Mouse (Mus musculus) lung, embryonic 14.5 days (tissue): ENCODE measurements at regions not wholly inside any gene's neighbourhood (a gene's known extent, or its start where the extent isn't known, plus 50 kb on each side); places are given as distances from the start of the nearest gene placed in this dataset.

Source experiments
- ATAC-seq: fragments of 200-750 bp; cut with Nextera tagmentation; 2 replicates; pipeline ENCODE4 v1.8.0; 2017; ENCODE audit warnings: mild to moderate bottlenecking, moderate TSS enrichment, moderate library complexity; ENCODE audit not compliant: insufficient read depth
- DNase-seq: peaks from one replicate; pipeline ENCODE4 v3.0.0-alpha.2; 2015
- H3K27ac ChIP-seq: fragments of 300-500 bp; sonication (generic); 2 replicates; pipeline ENCODE4 v1.5.1; 2014; ENCODE audit warnings: low read depth, mild to moderate bottlenecking, moderate library complexity
- H3K27me3 ChIP-seq: fragments of 300-500 bp; sonication (generic); 2 replicates; pipeline ENCODE4 v1.6.1; 2014; ENCODE audit warnings: low read length, control low read depth; ENCODE audit not compliant: insufficient read depth
- H3K36me3 ChIP-seq: fragments of 300-500 bp; sonication (generic); 2 replicates; pipeline ENCODE4 v1.6.1; 2014; ENCODE audit warnings: control low read depth; ENCODE audit not compliant: insufficient read depth
- H3K4me1 ChIP-seq: fragments of 300-500 bp; sonication (generic); 2 replicates; pipeline ENCODE4 v1.6.1; 2014; ENCODE audit warnings: antibody characterized with exemption, control low read depth; ENCODE audit not compliant: insufficient read depth
- H3K4me2 ChIP-seq: fragments of 300-500 bp; sonication (generic); 2 replicates; pipeline ENCODE4 v1.6.1; 2014; ENCODE audit warnings: mild to moderate bottlenecking
- H3K4me3 ChIP-seq: fragments of 300-500 bp; sonication (generic); 2 replicates; pipeline ENCODE4 v1.5.1; 2014; ENCODE audit warnings: low read depth, low read length
- H3K9ac ChIP-seq: fragments of 300-500 bp; sonication (generic); 2 replicates; pipeline ENCODE4 v1.6.1; 2014
- H3K9me3 ChIP-seq: fragments of 300-500 bp; sonication (generic); 2 replicates; pipeline ENCODE4 v1.6.1; 2016; ENCODE audit warnings: low read depth, low read length, control low read depth
- CTCF ChIP-seq: IDR thresholded peaks from 2 replicates; pipeline ENCODE4 v1.5.1; 2016; ENCODE audit warnings: antibody characterized with exemption, low read depth
- WGBS: fragments of 180-500 bp; shearing (Covaris S2); extraction: QIAGEN DNeasy Blood & Tissue Kit; methylation state at CpG from one replicate; pipeline ENCODE4 v1.1.7; 2014; 5-methylcytosine and 5-hydroxymethylcytosine counted together

- no peak for ATAC-seq
Measured at GRCm38 (mm10) chr3:123838385-123839170, 147.9 kb upstream of the Ndst3 start.

DNA sequence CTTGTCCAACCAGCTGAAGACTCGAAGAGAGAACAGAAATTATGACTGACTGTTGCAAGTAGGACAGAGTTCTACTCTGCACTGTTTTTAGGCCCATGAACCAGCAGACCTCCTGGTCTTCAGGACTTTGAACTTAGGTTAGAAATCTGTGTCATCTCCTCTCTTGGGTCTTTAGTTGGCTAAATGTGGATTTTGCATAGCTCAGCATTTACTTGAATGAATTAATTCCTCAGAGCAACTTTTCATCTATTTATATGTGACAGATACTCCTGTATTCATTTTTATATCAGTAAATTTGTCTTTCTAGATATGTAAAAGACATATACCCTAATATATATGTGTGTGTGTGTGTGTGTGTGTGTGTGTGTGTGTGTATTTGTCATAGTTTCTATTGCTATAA is 155.9 kb upstream of the Ndst3 start:
- Histone ChIP-seq H3K9me3 (no peaks in the 10 kb centered on the region), H3K4me2 (no peak overlapping the region), H3K27ac (no peak overlapping the region), H3K36me3 (no peaks in the 10 kb centered on the region), H3K27me3 (no peaks in the 10 kb centered on the region), H3K4me3 (no peak overlapping the region), H3K9ac (no peak overlapping the region), H3K4me1 (no peaks in the 10 kb centered on the region)
- ATAC-seq (no peak), DNase-seq (no peak)
- 68% methylated on average over 1 of the region's 1 CpGs for WGBS
- TF ChIP-seq CTCF = no peak

More at GRCm38 (mm10) chr3:123838385-123839170, 147.9 kb upstream of the Ndst3 start:
- no peaks in the 10 kb centered on the region for H3K36me3 ChIP-seq
- H3K27me3 ChIP-seq = no peaks in the 10 kb centered on the region
- DNase-seq = no peak
- no peak overlapping the region for H3K9ac ChIP-seq
- H3K4me1 ChIP-seq = no peaks in the 10 kb centered on the region
- no peak overlapping the region for H3K27ac ChIP-seq
- no peak overlapping the region for H3K4me3 ChIP-seq
- WGBS = 80% methylated on average over 10 of the region's 10 CpGs
- no peak for TF ChIP-seq CTCF
- no peaks in the 10 kb centered on the region for H3K9me3 ChIP-seq
- no peak overlapping the region for H3K4me2 ChIP-seq

DNA sequence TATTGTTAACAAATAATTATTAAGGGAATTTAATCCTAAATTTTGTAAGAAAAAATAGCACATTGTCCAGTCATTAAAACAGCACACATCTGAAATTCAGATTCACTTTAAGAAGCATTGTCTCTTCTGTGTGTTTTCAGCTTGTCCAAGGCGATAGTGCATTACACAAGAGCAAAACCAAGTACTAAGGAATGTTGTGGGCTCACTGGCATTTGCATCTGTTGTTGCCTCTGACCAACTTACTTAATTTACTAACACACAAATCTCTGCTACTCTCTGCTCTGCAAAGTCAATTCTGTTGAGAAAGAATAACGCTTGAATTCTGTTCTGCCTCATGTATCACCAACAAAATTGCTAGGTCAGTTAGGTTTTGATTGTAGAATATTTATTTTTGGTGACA is 158.0 kb upstream of the Ndst3 start:
- H3K9me3 ChIP-seq = no peaks in the 10 kb centered on the region
- TF ChIP-seq CTCF = no peak
- ATAC-seq = no peak
- H3K27me3 ChIP-seq = no peaks in the 10 kb centered on the region
- no peak overlapping the region for H3K4me3 ChIP-seq
- no peaks in the 10 kb centered on the region for H3K36me3 ChIP-seq
- 75% methylated on average over 2 of the region's 2 CpGs for WGBS
- H3K9ac ChIP-seq = no peak overlapping the region
- H3K27ac ChIP-seq = no peak overlapping the region
- DNase-seq = no peak
- H3K4me1 ChIP-seq = no peaks in the 10 kb centered on the region
- no peak overlapping the region for H3K4me2 ChIP-seq

DNA sequence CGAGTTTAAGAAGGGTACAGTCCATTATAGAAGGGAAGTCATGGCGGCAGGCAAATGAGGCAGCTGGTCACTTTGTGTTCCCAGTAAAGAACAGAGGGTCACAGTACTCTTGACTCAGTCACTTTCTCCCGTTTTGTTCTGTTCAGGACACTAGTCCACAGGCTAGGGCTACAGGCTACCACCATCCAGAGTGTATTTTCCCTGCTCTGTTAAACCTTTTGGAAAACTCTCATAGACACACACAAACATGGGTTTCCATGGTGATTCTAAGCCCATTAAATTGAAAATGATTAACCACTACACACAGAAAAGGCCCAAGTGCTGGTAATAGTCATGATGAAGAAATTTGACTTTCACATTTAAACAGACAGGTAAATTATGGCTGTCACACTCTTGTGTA is 162.2 kb upstream of the Ndst3 start:
- WGBS = 70% methylated on average over 3 of the region's 3 CpGs
- H3K4me1 ChIP-seq = no peaks in the 10 kb centered on the region
- DNase-seq = no peak
- ATAC-seq = no peak
- no peak overlapping the region for H3K4me3 ChIP-seq
- H3K4me2 ChIP-seq = no peak overlapping the region
- no peaks in the 10 kb centered on the region for H3K9me3 ChIP-seq
- no peaks in the 10 kb centered on the region for H3K36me3 ChIP-seq
- no peak overlapping the region for H3K27ac ChIP-seq
- no peak for TF ChIP-seq CTCF
- no peak overlapping the region for H3K9ac ChIP-seq
- H3K27me3 ChIP-seq = no peaks in the 10 kb centered on the region

DNA sequence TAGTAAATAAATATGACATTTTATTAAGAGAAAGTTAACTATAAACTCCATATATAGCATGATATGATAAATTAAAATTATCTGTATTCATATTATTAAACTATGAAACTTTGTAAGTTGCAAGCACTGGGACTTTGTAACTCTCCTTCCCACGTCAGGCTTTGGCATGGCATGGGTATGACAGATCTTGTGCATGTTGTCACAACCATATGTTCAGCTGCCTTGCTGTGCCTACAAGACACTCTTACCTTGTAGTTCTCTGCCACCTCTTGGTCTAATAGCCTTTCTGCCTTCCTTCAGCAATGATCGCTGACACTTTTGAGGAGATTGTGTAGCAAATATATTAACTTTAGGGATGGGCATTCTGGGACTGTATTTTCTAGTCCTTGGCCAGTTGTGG is 183.1 kb upstream of the Ndst3 start:
- H3K4me3 ChIP-seq = no peak overlapping the region
- 85% methylated on average over 2 of the region's 2 CpGs for WGBS
- no peak for TF ChIP-seq CTCF
- H3K36me3 ChIP-seq = no peaks in the 10 kb centered on the region
- H3K27me3 ChIP-seq = no peaks in the 10 kb centered on the region
- DNase-seq (no peak), ATAC-seq (no peak)
- no peaks in the 10 kb centered on the region for H3K9me3 ChIP-seq
- H3K4me1 ChIP-seq = no peaks in the 10 kb centered on the region
- H3K4me2 ChIP-seq = no peak overlapping the region
- H3K27ac ChIP-seq = no peak overlapping the region
- no peak overlapping the region for H3K9ac ChIP-seq

DNA sequence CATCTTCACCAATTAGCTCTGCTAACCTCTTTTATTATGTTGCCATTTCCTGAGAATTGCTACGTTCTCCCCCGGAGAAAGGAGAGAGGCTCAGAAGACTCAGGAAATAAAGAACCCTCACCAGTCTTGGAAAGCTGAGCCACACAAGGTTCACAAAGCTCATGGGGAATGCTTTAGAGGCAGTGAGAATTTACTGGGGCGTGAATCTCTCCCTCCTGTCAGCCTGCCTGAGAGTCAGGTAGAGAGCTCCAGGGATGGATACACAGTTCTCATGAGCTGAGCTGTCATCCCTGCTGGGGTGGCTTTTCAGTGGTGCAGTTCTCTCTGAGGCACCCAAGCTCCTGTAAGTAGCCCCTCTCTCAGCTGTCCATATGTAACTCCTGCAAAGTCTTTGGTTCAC is 203.0 kb upstream of the Ndst3 start:
- 68% methylated on average over 3 of the region's 3 CpGs for WGBS

DNA sequence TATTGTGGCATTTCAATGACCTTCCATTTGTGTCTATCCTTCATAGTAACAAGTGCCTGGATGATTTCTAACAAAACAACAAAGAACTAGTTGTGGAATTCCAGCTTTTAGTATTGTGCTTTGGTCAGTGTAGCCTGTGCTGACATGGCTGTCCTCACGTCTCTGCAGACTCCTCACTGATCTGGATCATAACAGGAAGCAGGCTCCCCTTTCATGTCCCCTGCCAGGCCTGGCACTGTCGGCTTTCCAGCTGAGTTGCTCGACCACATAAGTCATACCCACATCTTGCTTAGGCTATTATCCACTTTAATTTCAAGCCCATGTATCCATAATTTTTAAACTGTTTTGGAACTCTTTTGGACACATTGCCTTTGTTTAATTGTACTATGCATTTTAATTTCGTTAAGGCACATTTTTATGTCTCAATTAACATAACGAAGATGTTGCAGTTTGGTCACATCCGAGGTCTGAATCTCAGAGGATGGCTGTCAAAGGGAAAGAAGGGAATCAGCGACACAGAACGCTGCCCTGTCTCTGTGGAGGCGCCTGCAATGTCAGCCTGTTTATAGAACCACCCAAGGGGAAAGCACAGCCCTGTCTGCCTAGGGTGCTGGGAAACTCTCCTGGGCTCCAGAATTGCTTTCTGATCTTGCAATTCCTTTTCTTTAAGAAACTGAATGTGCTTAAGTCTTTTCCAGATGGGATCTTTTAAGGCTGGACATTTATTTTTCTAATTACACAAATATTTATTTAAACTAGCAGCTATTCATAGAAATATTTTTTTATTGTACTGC is 215.5 kb upstream of the Ndst3 start:
- no peaks in the 10 kb centered on the region for H3K9me3 ChIP-seq
- no peaks in the 10 kb centered on the region for H3K36me3 ChIP-seq
- ATAC-seq (peak; percentile 92; the same call in 1 of the 2 replicates), DNase-seq (peak; percentile 66)
- WGBS = 23% methylated on average over 9 of the region's 9 CpGs
- H3K27me3 ChIP-seq = no peaks in the 10 kb centered on the region
- H3K4me3 ChIP-seq = no peak overlapping the region
- no peak overlapping the region; the same call in 1 of the 2 replicates for H3K9ac ChIP-seq
- H3K4me1 ChIP-seq = no peaks in the 10 kb centered on the region
- H3K27ac ChIP-seq = 0 out of 2 replicates have a peak overlapping the region, but pooled peaks have one; percentile 36
- H3K4me2 ChIP-seq = no peak overlapping the region
- TF ChIP-seq CTCF = no peak

More for the DNA sequence above, 203.0 kb upstream of the Ndst3 start:
- Histone ChIP-seq H3K9me3 (no peaks in the 10 kb centered on the region), H3K27me3 (no peaks in the 10 kb centered on the region), H3K4me1 (no peaks in the 10 kb centered on the region), H3K36me3 (no peaks in the 10 kb centered on the region), H3K27ac (no peak overlapping the region), H3K4me2 (no peak overlapping the region), H3K9ac (no peak overlapping the region), H3K4me3 (no peak overlapping the region)
- ATAC-seq = no peak
- DNase-seq = no peak
- TF ChIP-seq CTCF = no peak
